Mouse (Mus musculus) heart, postnatal 0 days (tissue): Measurements from ENCODE around the gene Dtd1.

Source experiments
- CTCF ChIP-seq: IDR thresholded peaks from 2 replicates; pipeline ENCODE4 v1.5.1; 2016; ENCODE audit warnings: antibody characterized with exemption, control low read depth, low read depth
- EP300 ChIP-seq: IDR thresholded peaks from 2 replicates; pipeline ENCODE4 v1.6.1; 2016; ENCODE audit warnings: antibody characterized with exemption, low read depth

DNA sequence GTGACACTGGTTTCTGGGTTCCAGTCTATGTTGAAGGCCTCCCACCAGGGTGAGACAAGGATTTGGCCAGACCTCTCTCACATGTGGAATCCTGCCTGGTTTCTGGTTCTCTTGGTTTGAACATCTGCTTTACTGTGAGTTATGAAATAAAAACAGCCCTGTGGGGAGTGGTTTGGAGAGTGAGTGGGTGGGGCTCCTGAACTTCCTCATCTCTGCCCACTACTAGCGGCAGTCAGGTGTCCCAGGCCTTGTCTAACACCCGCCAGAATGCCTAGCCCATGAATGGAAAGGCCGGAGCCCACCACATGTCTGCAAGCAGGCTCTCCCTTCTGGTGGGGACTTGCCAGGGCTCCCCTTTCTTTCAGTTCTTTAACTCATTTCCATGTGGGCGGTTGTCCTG, 42.3 kb downstream of the Dtd1 start:
- TF ChIP-seq CTCF = no peak
- TF ChIP-seq EP300 = no peak
